Mouse (Mus musculus) stomach, embryonic 16.5 days (tissue): Measurements from ENCODE around the gene Efna5. TPM values are rescaled to one million over a fixed set of nuclear protein-coding genes. Genes with fewer than 3 reads are reported as not detected.

Experiments used
- ATAC-seq: fragments of 200-750 bp; cut with Nextera tagmentation; 2 replicates; pipeline ENCODE4 v1.8.0; 2017; ENCODE audit warnings: moderate number of reproducible peaks, moderate TSS enrichment; ENCODE audit not compliant: insufficient read depth, low FRiP score
- H3K27ac ChIP-seq: fragments of 300-500 bp; sonication (generic); 2 replicates; pipeline ENCODE4 v1.5.1; 2014; ENCODE audit warnings: low read length
- H3K27me3 ChIP-seq: fragments of 300-500 bp; sonication (generic); 2 replicates; pipeline ENCODE4 v1.6.1; 2014; ENCODE audit warnings: low read length, control low read depth, mixed read lengths; ENCODE audit not compliant: control insufficient read depth, insufficient read depth
- H3K36me3 ChIP-seq: fragments of 300-500 bp; sonication (generic); 2 replicates; pipeline ENCODE4 v1.6.1; 2014; ENCODE audit warnings: low read length; ENCODE audit not compliant: control insufficient read depth, insufficient read depth
- H3K4me1 ChIP-seq: fragments of 300-500 bp; sonication (generic); 2 replicates; pipeline ENCODE4 v1.6.1; 2014; ENCODE audit warnings: low read length, control low read depth, mixed read lengths; ENCODE audit not compliant: control insufficient read depth, insufficient read depth
- H3K4me2 ChIP-seq: fragments of 300-500 bp; sonication (generic); 2 replicates; pipeline ENCODE4 v1.6.1; 2014; ENCODE audit warnings: low read depth, low read length, mixed read lengths
- H3K4me3 ChIP-seq: fragments of 300-500 bp; sonication (generic); replicated peaks from 2 replicates; pipeline ENCODE4 v1.5.1; 2014; ENCODE audit warnings: mild to moderate bottlenecking, low read length
- H3K9ac ChIP-seq: fragments of 300-500 bp; sonication (generic); 2 replicates; pipeline ENCODE4 v1.6.1; 2014; ENCODE audit warnings: low read length
- H3K9me3 ChIP-seq: fragments of 300-500 bp; sonication (generic); replicated peaks from 2 replicates; pipeline ENCODE4 v1.6.1; 2016; ENCODE audit warnings: low read length, control low read depth; ENCODE audit not compliant: control insufficient read depth
- WGBS: fragments of 180-500 bp; shearing (Covaris S2); extraction: QIAGEN DNeasy Blood & Tissue Kit; methylation state at CpG from one replicate; pipeline ENCODE4 v1.1.7; 2014; 5-methylcytosine and 5-hydroxymethylcytosine counted together
- polyA plus RNA-seq: library from polyadenylated mRNA; unstranded; fragments of >200 nt; fragmentation: Nextera tagmentation; extraction: Ambion mirVana; gene quantifications from 2 replicates; pipeline ENCODE4 v1.2.1, GENCODE M21; 2015

Gene Efna5
- polyA plus RNA-seq, 1 experiment from 2014 or later, result 36.9 TPM

GRCm38 (mm10) chr17:62844329-62844728 is 36.8 kb downstream of the Efna5 start:
- 0 out of 2 replicates have a peak, but pooled peaks cover 5% of the 10 kb centered on the region for H3K4me1 ChIP-seq
- H3K4me2 ChIP-seq, result no peak overlapping the region
- H3K27ac ChIP-seq, result no peak overlapping the region
- no peaks in the 10 kb centered on the region for H3K27me3 ChIP-seq
- no peaks in the 10 kb centered on the region for H3K9me3 ChIP-seq
- no peak overlapping the region for H3K4me3 ChIP-seq
- H3K36me3 ChIP-seq, result no peaks in the 10 kb centered on the region
- ATAC-seq, result no peak
- WGBS, result 63% methylated on average over 5 of the region's 5 CpGs
- H3K9ac ChIP-seq, result no peak overlapping the region

DNA sequence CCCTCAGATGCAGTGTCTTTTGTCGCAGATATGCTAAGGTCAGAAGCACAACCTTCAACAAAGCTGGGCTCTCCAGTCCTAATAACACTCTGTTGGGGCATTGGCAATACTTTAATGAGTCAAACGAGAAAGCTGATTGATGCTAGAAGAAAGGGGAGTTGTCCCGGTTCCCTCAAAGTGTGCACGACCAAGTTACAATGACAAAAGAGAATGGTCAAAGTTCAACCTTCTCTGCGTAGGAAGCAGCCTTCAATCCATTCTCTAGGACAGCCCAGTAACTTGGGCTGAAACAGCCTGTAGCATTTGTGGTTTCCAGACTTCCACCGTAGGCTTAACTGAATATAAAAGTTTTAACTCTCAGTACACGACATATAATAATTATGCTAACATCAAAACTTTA is 43.8 kb downstream of the Efna5 start:
- Histone ChIP-seq H3K4me3 (no peak overlapping the region), H3K27ac (no peak overlapping the region), H3K36me3 (no peaks in the 10 kb centered on the region), H3K4me1 (no peaks in the 10 kb centered on the region), H3K27me3 (no peaks in the 10 kb centered on the region), H3K9me3 (no peaks in the 10 kb centered on the region; the same call in 1 of the 2 replicates), H3K9ac (no peak overlapping the region), H3K4me2 (no peak overlapping the region)
- no peak for ATAC-seq
- 43% methylated on average over 7 of the region's 7 CpGs for WGBS

GRCm38 (mm10) chr17:62836598-62837106 is 44.5 kb downstream of the Efna5 start:
- Histone ChIP-seq H3K4me3 (no peak overlapping the region), H3K4me1 (no peaks in the 10 kb centered on the region), H3K4me2 (no peak overlapping the region), H3K27me3 (no peaks in the 10 kb centered on the region), H3K36me3 (no peaks in the 10 kb centered on the region), H3K9ac (no peak overlapping the region), H3K9me3 (no peaks in the 10 kb centered on the region; the same call in 1 of the 2 replicates), H3K27ac (no peak overlapping the region)
- no peak for ATAC-seq
- 69% methylated on average over 6 of the region's 6 CpGs for WGBS

DNA sequence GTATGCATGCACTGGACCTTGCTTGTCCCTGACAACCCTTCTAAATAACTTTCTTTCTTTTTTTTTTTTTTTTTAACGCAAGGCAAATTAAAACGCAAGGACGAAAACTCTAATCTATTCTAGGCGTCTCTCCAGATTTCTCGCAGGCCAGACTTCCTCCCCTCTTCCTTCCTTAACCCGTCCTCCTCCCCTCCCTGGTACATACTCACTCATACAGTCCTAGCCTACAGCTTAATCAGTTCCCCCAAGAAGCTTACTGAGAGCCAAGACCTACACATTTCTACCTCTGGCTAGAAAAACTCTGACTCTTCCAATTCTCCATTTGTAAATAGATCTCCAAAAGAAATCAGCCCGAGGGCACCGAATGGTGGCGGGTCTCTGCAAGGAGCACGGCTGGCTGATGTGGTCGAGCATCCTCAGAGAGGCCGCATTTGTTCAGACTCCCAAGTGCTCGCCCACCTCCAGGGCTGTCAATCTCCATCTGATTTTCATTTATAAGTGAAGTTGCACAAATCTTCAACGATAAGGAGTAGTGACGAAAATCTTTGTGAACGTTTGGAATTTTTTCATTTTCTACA is 48.5 kb downstream of the Efna5 start:
- H3K27me3 ChIP-seq, result no peaks in the 10 kb centered on the region
- WGBS, result 77% methylated on average over 16 of the region's 16 CpGs
- no peak overlapping the region for H3K4me3 ChIP-seq
- H3K9me3 ChIP-seq, result no peaks in the 10 kb centered on the region; the same call in 1 of the 2 replicates
- no peaks in the 10 kb centered on the region for H3K36me3 ChIP-seq
- no peak overlapping the region for H3K9ac ChIP-seq
- no peak for ATAC-seq
- no peak overlapping the region for H3K4me2 ChIP-seq
- no peaks in the 10 kb centered on the region for H3K4me1 ChIP-seq
- H3K27ac ChIP-seq, result no peak overlapping the region

- WGBS, result 70% methylated on average over 6 of the region's 6 CpGs
- no peak overlapping the region for H3K4me3 ChIP-seq
- ATAC-seq, result no peak
Observed at GRCm38 (mm10) chr17:62827549-62827948, 53.6 kb downstream of the Efna5 start.

DNA sequence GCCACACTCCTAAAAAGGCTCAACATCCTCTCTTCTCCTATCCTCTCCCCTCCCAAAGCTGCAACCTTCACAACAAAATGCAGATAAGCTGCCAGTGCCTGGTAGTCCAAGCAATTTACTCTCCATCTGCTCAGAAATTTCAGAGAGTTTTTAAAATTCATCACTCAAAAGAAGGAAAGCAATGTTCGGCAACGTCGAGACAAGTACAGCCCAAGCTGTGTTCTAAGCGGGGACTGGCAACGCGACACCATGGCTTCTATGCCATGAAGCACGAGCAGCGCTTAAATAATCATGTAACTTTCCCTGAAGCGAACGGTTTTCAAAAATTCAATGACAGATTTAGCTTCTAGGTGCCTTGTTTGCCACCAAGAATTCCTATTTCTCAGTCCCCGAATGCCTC is 59.9 kb downstream of the Efna5 start:
- H3K27me3 ChIP-seq, result no peaks in the 10 kb centered on the region
- no peak for ATAC-seq
- no peak overlapping the region for H3K4me2 ChIP-seq
- H3K4me3 ChIP-seq, result no peak overlapping the region
- H3K9me3 ChIP-seq, result no peaks in the 10 kb centered on the region
- H3K27ac ChIP-seq, result no peak overlapping the region
- no peak overlapping the region for H3K9ac ChIP-seq
- H3K4me1 ChIP-seq, result peaks cover 12% of the 10 kb centered on the region; the same call in 1 of the 2 replicates
- 82% methylated on average over 11 of the region's 11 CpGs for WGBS
- no peaks in the 10 kb centered on the region for H3K36me3 ChIP-seq

More at GRCm38 (mm10) chr17:62827549-62827948, 53.6 kb downstream of the Efna5 start:
- Histone ChIP-seq H3K27ac (no peak overlapping the region), H3K4me2 (no peak overlapping the region), H3K4me1 (no peaks in the 10 kb centered on the region), H3K9ac (no peak overlapping the region), H3K27me3 (no peaks in the 10 kb centered on the region), H3K36me3 (no peaks in the 10 kb centered on the region), H3K9me3 (no peaks in the 10 kb centered on the region)

DNA sequence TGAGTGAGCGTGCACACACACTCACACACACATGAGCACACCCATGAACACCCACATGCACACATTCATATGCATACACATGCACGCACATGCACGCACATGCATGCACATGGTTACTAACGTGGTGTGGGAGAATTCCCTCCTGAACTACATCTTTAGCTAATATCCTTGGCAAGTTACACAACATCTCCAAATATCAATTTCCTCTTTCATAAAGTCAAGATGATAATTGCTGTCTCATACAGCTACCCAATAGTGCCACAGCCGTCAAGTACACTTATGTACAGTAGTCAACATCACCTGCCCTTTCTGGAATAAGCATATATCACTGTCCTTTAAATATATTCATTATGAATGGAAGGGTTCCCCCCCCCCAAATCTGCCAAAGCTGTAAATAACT is 61.2 kb downstream of the Efna5 start:
- peaks cover 12% of the 10 kb centered on the region; the same call in 1 of the 2 replicates for H3K4me1 ChIP-seq
- WGBS, result 91% methylated on average over 5 of the region's 5 CpGs
- H3K9me3 ChIP-seq, result no peaks in the 10 kb centered on the region
- no peak overlapping the region for H3K4me3 ChIP-seq
- H3K9ac ChIP-seq, result no peak overlapping the region
- H3K27me3 ChIP-seq, result no peaks in the 10 kb centered on the region
- H3K27ac ChIP-seq, result no peak overlapping the region
- H3K36me3 ChIP-seq, result no peaks in the 10 kb centered on the region
- ATAC-seq, result no peak
- H3K4me2 ChIP-seq, result no peak overlapping the region

DNA sequence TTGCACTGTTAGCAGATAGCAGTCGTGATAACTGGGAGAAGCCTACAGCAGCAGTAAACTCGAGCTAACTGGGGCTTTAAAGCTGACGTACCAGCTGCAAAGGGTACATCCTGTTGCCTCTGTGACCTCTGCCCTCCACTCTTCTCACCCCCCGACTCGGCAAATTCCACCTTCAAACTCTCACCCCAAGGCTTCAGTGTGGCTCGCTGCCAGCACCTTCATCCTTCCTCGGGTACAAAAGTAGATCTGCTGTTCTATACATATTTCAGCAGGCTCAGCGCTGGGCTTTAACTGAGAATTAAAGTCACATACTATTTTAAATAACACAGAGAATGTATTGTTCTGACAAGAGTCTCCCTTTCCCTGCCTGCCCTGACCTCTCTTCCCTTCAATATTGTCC is 62.3 kb downstream of the Efna5 start:
- Histone ChIP-seq H3K36me3 (no peaks in the 10 kb centered on the region), H3K4me3 (no peak overlapping the region), H3K9ac (no peak overlapping the region), H3K27ac (no peak overlapping the region), H3K4me1 (peaks cover 12% of the 10 kb centered on the region; the same call in 1 of the 2 replicates), H3K4me2 (no peak overlapping the region), H3K27me3 (no peaks in the 10 kb centered on the region), H3K9me3 (no peaks in the 10 kb centered on the region)
- 25% methylated on average over 8 of the region's 8 CpGs for WGBS
- ATAC-seq, result no peak

DNA sequence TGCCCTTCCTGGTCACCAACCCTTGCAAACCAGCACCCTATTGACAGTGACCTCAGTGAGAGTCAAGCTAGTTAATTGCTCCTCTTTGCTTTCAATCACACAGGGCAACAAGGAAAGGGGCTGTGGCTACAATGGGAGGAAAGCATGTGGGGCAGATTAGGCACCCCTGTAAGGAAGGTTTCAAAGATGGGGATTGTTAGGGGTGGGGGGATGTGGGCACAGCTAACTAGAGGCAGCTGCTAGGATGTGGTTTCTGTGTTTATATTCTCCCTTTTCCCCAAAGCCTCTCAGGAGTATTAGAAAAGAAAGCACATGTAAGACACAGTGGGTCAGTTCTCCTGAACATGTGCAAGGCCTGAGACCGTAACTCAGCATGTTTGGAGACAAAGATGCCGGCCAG is 62.8 kb downstream of the Efna5 start:
- WGBS, result 68% methylated on average over 2 of the region's 2 CpGs
- Histone ChIP-seq H3K9ac (no peak overlapping the region), H3K27me3 (no peaks in the 10 kb centered on the region), H3K27ac (no peak overlapping the region), H3K4me1 (peaks cover 12% of the 10 kb centered on the region; the same call in 1 of the 2 replicates), H3K36me3 (no peaks in the 10 kb centered on the region), H3K4me3 (no peak overlapping the region), H3K4me2 (no peak overlapping the region), H3K9me3 (no peaks in the 10 kb centered on the region)
- ATAC-seq, result no peak
